Mouse (Mus musculus): ENCODE results near the gene Fbxo40.

Gene Fbxo40

DNA sequence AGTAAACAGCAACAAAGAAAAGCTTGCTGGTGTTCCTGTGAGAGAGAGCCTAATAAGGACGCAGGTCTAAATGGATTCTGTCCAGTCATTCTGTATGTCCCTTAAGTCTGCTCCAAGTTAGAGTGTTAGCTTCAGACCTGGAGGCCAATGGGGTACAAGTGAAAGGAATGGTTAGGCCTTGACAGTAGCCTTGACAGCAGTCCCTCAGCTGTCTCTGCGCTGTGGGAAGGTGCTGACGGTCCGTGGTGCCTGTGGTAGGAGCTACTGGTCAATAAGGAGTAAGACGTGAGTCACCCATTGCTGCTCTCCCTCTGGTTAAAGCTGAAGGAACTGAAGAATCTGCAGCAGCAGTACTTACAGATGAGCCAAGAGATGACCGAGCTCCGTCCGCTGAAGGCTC is 66.0 kb downstream of the Fbxo40 start:
- in situ Hi-C loops (cut with MboI, MseI), result loop anchor here in 1 of 2 experiments (5.0 kb wide), 1 partner anchor 42 kb away; no protein-coding TSS in a partner anchor

DNA sequence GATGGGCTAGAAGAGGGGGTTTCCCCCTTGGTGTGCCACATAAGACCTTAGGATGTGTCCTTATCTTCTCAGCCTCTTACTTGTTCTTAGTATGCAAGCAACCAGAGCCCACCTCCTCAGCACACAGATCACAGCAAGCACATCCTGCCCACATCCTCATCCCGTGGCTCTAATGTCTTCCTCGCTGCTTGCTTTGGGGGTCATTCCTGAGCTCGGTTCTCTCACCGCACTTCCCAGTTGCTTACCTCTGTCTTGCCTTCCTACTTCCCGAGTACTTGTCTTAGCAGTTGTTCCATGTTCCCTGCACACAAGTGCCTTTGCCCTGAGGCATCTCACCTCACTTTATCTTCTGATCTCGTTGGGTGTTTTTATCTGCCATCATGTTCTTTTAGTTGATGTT is 68.3 kb downstream of the Fbxo40 start:
- in situ Hi-C loops (cut with MboI, MseI), result loop anchor here in 1 of 2 experiments (5.0 kb wide), 1 partner anchor 40 kb away; no protein-coding TSS in a partner anchor

DNA sequence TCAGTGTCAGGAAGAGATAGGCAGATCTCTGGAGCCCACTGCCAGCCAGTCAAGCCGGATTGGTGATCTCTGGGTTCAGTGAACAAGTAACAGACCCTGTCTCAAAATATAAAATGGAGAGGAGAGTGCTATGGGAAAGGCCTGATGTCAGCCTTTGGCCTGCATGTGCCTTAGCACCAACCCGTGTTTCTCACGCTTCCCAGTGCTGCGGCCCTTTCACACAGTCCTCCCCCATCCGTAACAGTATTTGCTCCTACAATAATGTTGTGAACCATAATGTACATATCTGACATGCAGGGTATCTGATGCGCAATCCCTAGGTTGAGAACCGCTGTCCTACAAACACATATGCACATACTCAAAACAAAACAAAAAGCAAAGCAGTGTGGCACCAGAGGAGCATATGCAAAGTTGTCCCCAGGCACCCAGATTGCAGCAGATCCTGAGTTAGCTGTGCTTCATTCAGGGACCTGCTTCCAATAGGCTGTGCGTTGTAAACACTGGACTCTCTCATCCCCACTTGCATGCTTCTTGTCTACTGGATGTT is 69.1 kb downstream of the Fbxo40 start:
- in situ Hi-C loops (cut with MboI, MseI), result loop anchor here in 1 of 2 experiments (5.0 kb wide), 1 partner anchor 39 kb away; no protein-coding TSS in a partner anchor

DNA sequence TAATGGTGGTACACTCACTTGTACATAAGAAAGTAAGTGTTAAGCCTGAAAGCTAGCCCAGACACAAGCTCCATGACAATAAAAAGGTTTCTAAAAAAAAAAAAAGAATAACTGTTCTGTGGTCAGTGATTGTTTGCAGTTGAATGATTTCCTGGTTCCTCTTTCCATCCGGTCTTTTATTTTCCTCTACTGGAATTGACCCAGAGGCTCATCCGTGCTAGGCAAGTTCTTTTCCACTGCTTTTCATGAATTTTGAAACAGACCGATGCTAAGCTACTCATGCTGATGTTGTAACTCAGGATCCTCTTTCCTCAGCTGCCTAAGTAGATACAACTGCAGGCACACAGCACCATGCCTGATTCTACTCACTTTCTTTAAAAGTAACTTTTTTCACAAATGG is 69.9 kb downstream of the Fbxo40 start:
- in situ Hi-C loops (cut with MboI, MseI), result loop anchor here in 1 of 2 experiments (5.0 kb wide), 1 partner anchor 38 kb away; no protein-coding TSS in a partner anchor

DNA sequence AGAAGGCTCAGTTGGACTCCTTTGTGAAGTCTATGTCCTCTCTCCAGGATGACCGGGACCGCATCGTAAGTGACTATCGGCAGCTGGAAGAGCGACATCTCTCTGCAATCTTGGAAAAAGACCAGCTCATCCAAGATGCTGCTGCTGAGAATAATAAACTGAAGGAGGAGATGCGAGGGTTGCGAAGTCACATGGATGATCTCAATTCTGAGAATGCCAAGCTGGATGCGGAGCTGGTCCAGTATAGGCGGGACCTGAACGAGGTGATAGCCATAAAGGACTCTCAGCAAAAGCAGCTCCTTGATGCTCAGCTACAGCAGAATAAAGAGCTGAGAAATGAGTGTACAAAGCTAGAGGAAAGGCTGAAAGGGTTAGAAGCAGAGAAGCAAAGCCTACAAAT is 71.8 kb downstream of the Fbxo40 start:
- in situ Hi-C loops (cut with MboI, MseI), result loop anchor here in 1 of 2 experiments (10.0 kb wide), 1 partner anchor 466 kb away; the partner anchor contains the start of gene Stxbp5l

DNA sequence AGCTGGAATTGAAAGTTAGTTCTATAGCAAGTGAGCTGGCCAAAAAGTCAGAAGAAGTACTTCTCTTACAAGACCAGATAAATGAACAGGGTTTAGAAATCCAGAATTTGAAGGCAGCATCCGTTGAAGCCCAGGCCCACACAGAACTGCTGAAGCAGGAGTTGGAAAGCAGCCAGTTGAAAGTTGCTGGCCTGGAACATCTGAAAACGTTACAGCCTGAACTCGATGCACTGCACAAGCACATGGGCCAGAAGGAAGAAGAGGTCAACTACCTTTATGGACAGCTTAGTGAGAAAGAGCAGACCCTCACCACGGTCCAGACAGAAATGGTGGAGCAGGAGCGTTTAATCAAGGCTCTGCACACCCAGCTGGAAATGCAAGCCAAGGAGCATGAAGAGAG is 76.1 kb downstream of the Fbxo40 start:
- in situ Hi-C loops (cut with MboI, MseI), result loop anchor here in 1 of 2 experiments (10.0 kb wide), 1 partner anchor 471 kb away; the partner anchor contains the start of gene Stxbp5l

Measured in T-helper 17 cell (primary cell).